ENCODE assay signal across 23 mouse cellular contexts in the genomic region with DNA sequence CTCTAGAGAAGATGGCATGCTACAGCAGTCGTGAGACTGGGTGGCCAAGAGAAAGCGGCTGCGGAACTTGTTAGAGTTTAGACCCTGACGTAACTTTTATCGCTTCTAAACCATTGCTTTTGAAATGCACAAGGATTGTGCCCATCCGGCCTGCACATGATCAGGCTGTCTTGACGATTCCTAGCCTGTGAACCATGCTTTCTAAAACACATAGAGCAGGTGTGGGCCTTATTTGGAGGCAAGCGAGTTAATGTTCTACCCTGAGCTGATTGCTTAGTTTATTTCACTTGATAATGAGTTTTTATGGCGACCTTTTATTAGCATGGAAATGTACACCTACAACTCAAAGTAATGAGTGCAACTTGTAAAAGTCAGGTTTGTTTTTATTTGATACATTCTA. TPM values are rescaled to one million over a fixed set of nuclear protein-coding genes. Genes with fewer than 3 reads are reported as not detected.
DNase-seq lines count a peak whose midpoint lies in the region; ATAC-seq and TF ChIP-seq lines count a peak whose summit lies in the region.
"Had no signal": no experiment of that assay in that cellular context is flagged by ENCODE, and none has a peak within 500 bp of the region (broad histone marks: within the 10 kb centered on the region; RNA-seq: fewer than 3 reads in every experiment).

No protein-coding gene starts in this region.

- no peak for ATAC-seq in kidney, embryonic 14.5 days (ENCODE audit: low FRiP score, low TSS enrichment)
- no peak for ATAC-seq in G1E (ENCODE audit: extremely low read depth, insufficient number of reproducible peaks, low FRiP score, poor library complexity, severe bottlenecking)
- peak; percentile 75 for ATAC-seq in intestine, embryonic 15.5 days
- no peak for ATAC-seq in neural tube, embryonic 15.5 days (ENCODE audit: low FRiP score)
- ATAC-seq in hindbrain, embryonic 13.5 days (ENCODE audit: low FRiP score), result no peak
- ATAC-seq: activated CD4-positive, CD25-positive, alpha-beta regulatory T cell, adult 4 months; forebrain, embryonic 16.5 days; Patski had no signal

- no peak overlapping the region for H3K4me2 ChIP-seq in kidney, embryonic 14.5 days (replicated peaks; ENCODE audit: low read depth, low read length)
- H3K4me2 ChIP-seq in intestine, embryonic 15.5 days (replicated peaks), result peak overlapping the region; percentile 42
- peak overlapping the region; percentile 10; the same call in 1 of the 2 replicates for H3K4me2 ChIP-seq in neural tube, embryonic 15.5 days
- H3K4me2 ChIP-seq in hindbrain, embryonic 13.5 days, result no peak overlapping the region
- H3K4me2 ChIP-seq: embryonic facial prominence, embryonic 13.5 days; forebrain, embryonic 12.5 days; heart, embryonic 11.5 days; heart, embryonic 15.5 days; hindbrain, embryonic 14.5 days had no signal

- H3K4me3 ChIP-seq in kidney, embryonic 14.5 days (ENCODE audit: low read length), result no peak overlapping the region
- H3K4me3 ChIP-seq in G1E (ENCODE audit: low read depth, low read length), result peak overlapping the region; percentile 8; the same call in 1 of the 2 replicates
- no peak overlapping the region for H3K4me3 ChIP-seq in intestine, embryonic 15.5 days (replicated peaks)
- no peak overlapping the region for H3K4me3 ChIP-seq in neural tube, embryonic 15.5 days (replicated peaks)
- H3K4me3 ChIP-seq in hindbrain, embryonic 13.5 days, result no peak overlapping the region
- H3K4me3 ChIP-seq: embryonic facial prominence, embryonic 13.5 days; forebrain, embryonic 12.5 days; gastrocnemius, adult 2 months; heart, embryonic 15.5 days had no signal

- no peak for TF ChIP-seq CTCF in G1E (IDR thresholded peaks at IDR 0.05; ENCODE audit: low read depth, low read length)

- no peak overlapping the region for H3K9ac ChIP-seq in kidney, embryonic 14.5 days (ENCODE audit: low read depth, low read length)
- no peak overlapping the region for H3K9ac ChIP-seq in intestine, embryonic 15.5 days
- no peak overlapping the region for H3K9ac ChIP-seq in neural tube, embryonic 15.5 days (replicated peaks)
- no peak overlapping the region for H3K9ac ChIP-seq in hindbrain, embryonic 13.5 days
- H3K9ac ChIP-seq: embryonic facial prominence, embryonic 13.5 days; forebrain, embryonic 12.5 days; heart, embryonic 15.5 days; hindbrain, embryonic 14.5 days had no signal

- H3K9me3 ChIP-seq in kidney, embryonic 14.5 days (ENCODE audit: control insufficient read depth, low read length), result no peaks in the 10 kb centered on the region
- no peaks in the 10 kb centered on the region for H3K9me3 ChIP-seq in G1E (replicated peaks)
- H3K9me3 ChIP-seq in intestine, embryonic 15.5 days, result no peaks in the 10 kb centered on the region
- no peaks in the 10 kb centered on the region for H3K9me3 ChIP-seq in neural tube, embryonic 15.5 days (replicated peaks)
- H3K9me3 ChIP-seq in hindbrain, embryonic 13.5 days, result no peaks in the 10 kb centered on the region
- H3K9me3 ChIP-seq: embryonic facial prominence, embryonic 13.5 days; forebrain, embryonic 12.5 days; heart, embryonic 15.5 days had no signal

- peaks cover 8% of the 10 kb centered on the region for H3K4me1 ChIP-seq in kidney, embryonic 14.5 days (ENCODE audit: control insufficient read depth, insufficient read depth, low read length)
- peaks cover 43% of the 10 kb centered on the region for H3K4me1 ChIP-seq in G1E (ENCODE audit: insufficient read depth, low read depth, low read length)
- peaks cover 16% of the 10 kb centered on the region; the same call in 1 of the 2 replicates for H3K4me1 ChIP-seq in intestine, embryonic 15.5 days (replicated peaks)
- peaks cover 35% of the 10 kb centered on the region for H3K4me1 ChIP-seq in neural tube, embryonic 15.5 days
- H3K4me1 ChIP-seq in hindbrain, embryonic 13.5 days (replicated peaks), result peaks cover 30% of the 10 kb centered on the region

- no peaks in the 10 kb centered on the region for H3K36me3 ChIP-seq in kidney, embryonic 14.5 days (ENCODE audit: control insufficient read depth, insufficient read depth, low read length)
- peaks cover 62% of the 10 kb centered on the region for H3K36me3 ChIP-seq in G1E (replicated peaks)
- no peaks in the 10 kb centered on the region for H3K36me3 ChIP-seq in intestine, embryonic 15.5 days
- H3K36me3 ChIP-seq in neural tube, embryonic 15.5 days, result peaks cover 11% of the 10 kb centered on the region; the same call in 1 of the 2 replicates
- H3K36me3 ChIP-seq in hindbrain, embryonic 13.5 days, result peaks cover 27% of the 10 kb centered on the region

- WGBS in kidney, embryonic 14.5 days, result 74% methylated on average over 9 of the region's 9 CpGs
- WGBS in intestine, embryonic 15.5 days, result 70% methylated on average over 9 of the region's 9 CpGs
- WGBS in neural tube, embryonic 15.5 days, result 71% methylated on average over 9 of the region's 9 CpGs
- 86% methylated on average over 9 of the region's 9 CpGs for WGBS in hindbrain, embryonic 13.5 days

- peak; percentile 30 for DNase-seq in kidney, adult 9 months
- DNase-seq in G1E (ENCODE audit: low spot score), result no peak
- DNase-seq in gastrocnemius, adult 18-20 months (ENCODE audit: low spot score), result no peak
- DNase-seq: adrenal gland, postnatal 25 days; cerebellum, adult 18-20 months; cerebellum, adult 9-11 months; cerebellum, postnatal 36 days; gastrocnemius, adult 2 months; gastrocnemius, postnatal 36 days; heart, adult 18-20 months; heart, postnatal 14 days had no signal

- H3K27ac ChIP-seq in kidney, embryonic 14.5 days (ENCODE audit: low read depth, low read length), result no peak overlapping the region
- H3K27ac ChIP-seq in intestine, embryonic 15.5 days, result peak overlapping the region; percentile 86
- H3K27ac ChIP-seq in neural tube, embryonic 15.5 days (replicated peaks), result no peak overlapping the region
- H3K27ac ChIP-seq in hindbrain, embryonic 13.5 days, result no peak overlapping the region
- H3K27ac ChIP-seq: embryonic facial prominence, embryonic 13.5 days; forebrain, embryonic 12.5 days; gastrocnemius, adult 2 months; heart, embryonic 15.5 days; hindbrain, embryonic 14.5 days had no signal

- peaks cover 60% of the 10 kb centered on the region for H3K27me3 ChIP-seq in kidney, embryonic 14.5 days (ENCODE audit: control insufficient read depth, insufficient read depth, low read length)
- no peaks in the 10 kb centered on the region for H3K27me3 ChIP-seq in G1E (ENCODE audit: insufficient read depth, low read length)
- no peaks in the 10 kb centered on the region for H3K27me3 ChIP-seq in intestine, embryonic 15.5 days (replicated peaks)
- no peaks in the 10 kb centered on the region for H3K27me3 ChIP-seq in neural tube, embryonic 15.5 days (replicated peaks)
- H3K27me3 ChIP-seq in hindbrain, embryonic 13.5 days, result 0 out of 2 replicates have a peak, but pooled peaks cover 2% of the 10 kb centered on the region
- H3K27me3 ChIP-seq: Patski had no signal

RNA-seq across cellular contexts. Expression of a gene that starts 5.8 kb away (rescaled TPM):
- 17.9 and 20.5 TPM in 2 replicates for polyA plus RNA-seq in kidney, embryonic 14.5 days (2014; fragmentation: Nextera tagmentation; extraction: Ambion mirVana)
- total RNA-seq in G1E (2014; fragmentation: Nextera tagmentation), result 202 TPM in 2 replicates
- total RNA-seq in G1E (2017), result 78.2 and 87.7 TPM in 2 replicates
- 136 and 149 TPM in 2 replicates for polyA plus RNA-seq in G1E (2012)
- polyA plus RNA-seq in intestine, embryonic 15.5 days (2015; fragmentation: Nextera tagmentation; extraction: Ambion mirVana), result 76.9 and 78.3 TPM in 2 replicates
- polyA plus RNA-seq in neural tube, embryonic 15.5 days (2015; fragmentation: Nextera tagmentation; extraction: Ambion mirVana), result 106 and 126 TPM in 2 replicates
- 118 and 138 TPM in 2 replicates for polyA plus RNA-seq in hindbrain, embryonic 13.5 days (2015; fragmentation: Nextera tagmentation; extraction: Ambion mirVana)
- 10 to 100 TPM in 1 of 2 experiments, 1 to 10 TPM in 1; 7.7 to 14.0 TPM for total RNA-seq in gastrocnemius, adult 18-20 months (2021)

Comparison
In these comparisons a context has a peak if more than half of its experiments do, and no peak if none do; other contexts are left out.
1. H3K4me2 ChIP-seq: peak in intestine, embryonic 15.5 days (single experiment) and neural tube, embryonic 15.5 days (single experiment); none in kidney, embryonic 14.5 days (single experiment) and hindbrain, embryonic 13.5 days (single experiment).